Comparison of ENCODE assay signal across 18 mouse cellular contexts in genomic region chrX:99150712-99151111, GRCm38 (mm10). TPM values are rescaled to one million over a fixed set of nuclear protein-coding genes. Genes with fewer than 3 reads are reported as not detected.
DNase-seq lines count a peak whose midpoint lies in the region; ATAC-seq and TF ChIP-seq lines count a peak whose summit lies in the region.
"Had no signal": no experiment of that assay in that cellular context is flagged by ENCODE, and none has a peak within 500 bp of the region (broad histone marks: within the 10 kb centered on the region; RNA-seq: fewer than 3 reads in every experiment).

No protein-coding gene starts in this region.

- WGBS in intestine, embryonic 14.5 days: 62% methylated on average over 3 of the region's 3 CpGs
- 66% methylated on average over 3 of the region's 3 CpGs for WGBS in stomach, postnatal 0 days

- peak overlapping the region; percentile 22; the same call in 1 of the 2 replicates for H3K27ac ChIP-seq in intestine, embryonic 14.5 days (ENCODE audit: low read depth)
- peak overlapping the region; percentile 76; the same call in 1 of the 2 replicates for H3K27ac ChIP-seq in stomach, postnatal 0 days (replicated peaks)
- H3K27ac ChIP-seq: limb, embryonic 13.5 days had no signal

- TF ChIP-seq CTCF in stomach, postnatal 0 days (IDR thresholded peaks at IDR 0.05; ENCODE audit: low read depth): no peak

- H3K36me3 ChIP-seq in intestine, embryonic 14.5 days (ENCODE audit: control insufficient read depth, insufficient read depth, low read length): peaks cover 17% of the 10 kb centered on the region
- 0 out of 2 replicates have a peak, but pooled peaks cover 2% of the 10 kb centered on the region for H3K36me3 ChIP-seq in stomach, postnatal 0 days (ENCODE audit: control insufficient read depth, insufficient read depth, low read length)

- no peak overlapping the region for H3K4me3 ChIP-seq in intestine, embryonic 14.5 days (ENCODE audit: low read depth, low read length)
- H3K4me3 ChIP-seq in stomach, postnatal 0 days (ENCODE audit: low read depth, low read length): no peak overlapping the region
- H3K4me3 ChIP-seq: heart, embryonic 12.5 days; limb, embryonic 13.5 days had no signal

- ATAC-seq in intestine, embryonic 14.5 days (replicated peaks; ENCODE audit: low FRiP score, low TSS enrichment, low read depth): 0 out of 2 replicates have a peak, but pooled peaks have one; percentile 37
- peak; percentile 74 for ATAC-seq in stomach, postnatal 0 days (ENCODE audit: low FRiP score, low TSS enrichment)
- ATAC-seq: hindbrain, embryonic 16.5 days had no signal

- no peaks in the 10 kb centered on the region for H3K9me3 ChIP-seq in intestine, embryonic 14.5 days (ENCODE audit: control insufficient read depth, low read length)
- no peaks in the 10 kb centered on the region for H3K9me3 ChIP-seq in stomach, postnatal 0 days (ENCODE audit: control insufficient read depth, low read length)
- H3K9me3 ChIP-seq: heart, embryonic 12.5 days; limb, embryonic 13.5 days had no signal

- DNase-seq in heart, adult 11 months: peak; percentile 90
- no peak for DNase-seq in heart, postnatal 25 days (ENCODE audit: low spot score)
- DNase-seq in lung, postnatal 36 days: peak; percentile 22
- DNase-seq in lung, postnatal 25 days (ENCODE audit: low spot score): no peak
- no peak for DNase-seq in intestine, embryonic 14.5 days (ENCODE audit: low spot score)
- DNase-seq in stomach, postnatal 0 days (ENCODE audit: low spot score): peak; percentile 46
- no peak for DNase-seq in left cerebral cortex, postnatal 14 days (ENCODE audit: low spot score in 2 of 2)
- DNase-seq: adrenal gland, postnatal 25 days; cerebellum, adult 11-12 months; cerebellum, postnatal 25 days; embryo, embryonic 11 days; heart, postnatal 14 days; lung, postnatal 14 days; retina, postnatal 1 day had no signal

- no peak overlapping the region for H3K9ac ChIP-seq in intestine, embryonic 14.5 days (ENCODE audit: low read length)
- no peak overlapping the region for H3K9ac ChIP-seq in stomach, postnatal 0 days (ENCODE audit: low read length)
- H3K9ac ChIP-seq: heart, embryonic 12.5 days; limb, embryonic 13.5 days had no signal

- H3K4me2 ChIP-seq in intestine, embryonic 14.5 days (ENCODE audit: low read length): no peak overlapping the region
- H3K4me2 ChIP-seq in stomach, postnatal 0 days (replicated peaks; ENCODE audit: low read depth): no peak overlapping the region
- H3K4me2 ChIP-seq: heart, embryonic 12.5 days; limb, embryonic 13.5 days had no signal

- no peak for TF ChIP-seq EP300 in stomach, postnatal 0 days (optimal IDR thresholded peaks at IDR 0.05)

- intact Hi-C loops in heart, postnatal 25 days (cut with DNase I): loop anchor here (5.0 kb wide), 1 partner anchor 207 kb away; no protein-coding TSS in a partner anchor
- intact Hi-C loops in left cerebral cortex, postnatal 14 days (cut with DNase I): no loop called here

- H3K27me3 ChIP-seq in intestine, embryonic 14.5 days (replicated peaks; ENCODE audit: control insufficient read depth, insufficient read depth, low read length): no peaks in the 10 kb centered on the region
- H3K27me3 ChIP-seq in stomach, postnatal 0 days (ENCODE audit: control insufficient read depth, insufficient read depth, low read length): no peaks in the 10 kb centered on the region
- H3K27me3 ChIP-seq: CH12.LX had no signal

- H3K4me1 ChIP-seq in intestine, embryonic 14.5 days (replicated peaks; ENCODE audit: control insufficient read depth, insufficient read depth, low read length): no peaks in the 10 kb centered on the region
- H3K4me1 ChIP-seq in stomach, postnatal 0 days (replicated peaks; ENCODE audit: control insufficient read depth, insufficient read depth): no peaks in the 10 kb centered on the region

RNA-seq across cellular contexts. Expression of gene Efnb1, which starts 14.8 kb away (rescaled TPM):
- 10 to 100 TPM; 19.8 to 22.4 TPM for total RNA-seq in heart, postnatal 25 days (2021)
- 24.5 and 26.9 TPM in 2 replicates for polyA plus RNA-seq in intestine, embryonic 14.5 days (2014; fragmentation: Nextera tagmentation; extraction: Ambion mirVana)
- polyA plus RNA-seq in stomach, postnatal 0 days (2015; fragmentation: Nextera tagmentation; extraction: Ambion mirVana): 18.3 and 19.3 TPM in 2 replicates
- 10 to 100 TPM; 11.6 to 13.8 TPM for total RNA-seq in left cerebral cortex, postnatal 14 days (2021)

Comparison
In these comparisons a context has a peak if more than half of its experiments do, and no peak if none do; other contexts are left out.
1. DNase-seq: peak in heart, adult 11 months (single experiment), lung, postnatal 36 days (single experiment) and stomach, postnatal 0 days (single experiment); none in heart, postnatal 25 days (single experiment), lung, postnatal 25 days (single experiment), intestine, embryonic 14.5 days (single experiment) and left cerebral cortex, postnatal 14 days (0 of 2).